Mouse (Mus musculus) lung, postnatal 4 days (tissue): ENCODE data around the gene Wipi1.

Experiments
- DNase-seq, 2 experiments: peaks; one replicate each; pipeline ENCODE4 v3.0.0; 2021

Wipi1 gene

GRCm38 (mm10) chr11:109575832-109576231 lies 35.9 kb downstream of the Wipi1 start:
- no peak for DNase-seq

DNA sequence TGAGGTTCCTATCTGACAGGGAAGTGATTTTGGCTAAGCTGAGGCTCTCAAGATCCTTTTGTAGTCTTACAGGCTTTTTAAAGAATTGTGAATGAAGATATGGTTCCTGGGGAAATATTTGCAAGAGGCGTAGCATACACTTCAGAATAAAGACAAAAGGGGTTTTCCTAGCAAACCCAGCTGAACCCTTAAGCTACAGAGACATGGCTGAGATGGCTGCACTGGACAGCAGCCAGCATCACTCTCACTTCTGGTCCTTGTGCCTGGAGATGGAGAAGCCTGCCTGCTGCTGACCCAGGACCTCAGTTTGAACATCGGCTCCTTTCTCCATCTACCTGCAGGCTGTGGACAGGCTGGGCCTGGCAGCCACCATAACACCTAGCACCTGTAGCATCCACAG lies 37.2 kb downstream of the Wipi1 start:
- DNase-seq: no peak

GRCm38 (mm10) chr11:109572051-109572450 lies 39.7 kb downstream of the Wipi1 start:
- DNase-seq: no peak

GRCm38 (mm10) chr11:109569809-109570208 lies 42.0 kb downstream of the Wipi1 start:
- no peak for DNase-seq

DNA sequence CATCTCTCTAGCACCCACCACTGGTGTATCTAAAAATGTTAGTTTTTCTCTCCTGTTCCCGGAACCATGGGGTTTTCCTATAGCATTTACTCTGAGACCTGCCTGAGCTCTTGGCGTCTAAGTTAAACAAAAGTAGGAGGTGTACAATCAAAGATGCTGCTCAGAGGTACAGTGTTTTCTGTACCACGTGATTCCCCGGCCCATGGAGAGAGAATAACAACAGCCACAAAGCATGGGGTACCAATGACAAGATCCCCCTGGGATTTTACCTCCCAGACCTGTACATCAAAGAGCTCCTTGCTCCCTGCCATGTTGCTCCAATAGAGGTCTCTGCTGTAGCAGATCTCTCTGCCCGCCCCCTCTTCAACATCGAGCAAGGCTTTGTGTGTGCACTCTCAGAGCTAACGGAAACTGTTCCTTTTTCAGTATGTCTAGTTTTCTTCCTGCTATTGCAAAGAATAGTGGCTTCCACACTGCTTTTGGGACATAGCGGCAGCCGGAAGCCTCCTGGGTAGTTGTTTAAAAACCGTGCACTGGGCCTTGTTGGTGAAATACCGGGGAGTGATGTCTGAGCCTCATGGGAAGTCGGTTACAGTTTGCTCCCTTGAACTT lies 42.7 kb downstream of the Wipi1 start:
- DNase-seq: no peak

- no peak for DNase-seq
Observed at GRCm38 (mm10) chr11:109564466-109565214, 47.1 kb downstream of the Wipi1 start.

- no peak for DNase-seq
Observed at GRCm38 (mm10) chr11:109563708-109564107, 48.1 kb downstream of the Wipi1 start.

DNA sequence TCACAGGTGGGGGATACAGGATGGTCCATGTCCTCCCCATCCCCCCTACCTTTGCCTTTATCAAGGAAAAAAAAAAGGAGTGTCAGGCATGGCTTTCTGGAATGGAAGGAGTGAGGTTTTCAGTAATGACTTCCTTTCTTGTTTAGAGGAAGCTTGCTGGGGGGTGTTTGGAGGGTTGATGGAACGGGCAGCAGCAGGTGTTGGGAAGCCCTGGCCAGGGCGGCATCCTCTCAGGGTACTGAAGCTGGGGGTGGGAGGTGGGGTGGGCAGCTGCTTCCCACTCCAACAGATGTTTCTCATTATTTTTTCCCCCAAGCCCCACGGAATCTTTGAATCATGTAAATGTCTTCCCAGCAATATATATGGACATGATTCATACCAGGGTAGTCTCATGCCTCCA lies 50.3 kb downstream of the Wipi1 start:
- no peak for DNase-seq

GRCm38 (mm10) chr11:109560793-109561257 lies 50.9 kb downstream of the Wipi1 start:
- DNase-seq: peak; percentile 67 to 73

DNA sequence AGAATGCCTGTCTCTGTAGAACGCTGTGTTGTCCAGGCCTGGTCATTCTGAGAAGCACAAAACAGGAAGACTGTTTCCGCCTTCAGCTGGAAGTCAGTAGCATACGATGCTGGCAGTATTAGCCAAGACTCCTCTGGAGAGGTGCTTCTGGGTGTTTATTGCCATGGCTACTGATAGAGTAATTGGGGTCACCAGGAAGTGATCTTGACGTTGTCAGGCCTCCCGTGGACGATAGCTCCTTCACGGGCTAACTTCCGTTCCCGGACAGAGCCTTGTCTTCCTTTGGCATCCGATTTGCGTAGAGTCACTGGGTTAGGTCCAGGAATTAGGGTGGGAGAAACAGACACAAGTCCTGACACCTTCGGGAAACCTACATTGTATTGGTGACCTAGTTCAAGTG lies 52.5 kb downstream of the Wipi1 start:
- DNase-seq: peak; percentile 17 to 35

GRCm38 (mm10) chr11:109557419-109557818 lies 54.3 kb downstream of the Wipi1 start:
- DNase-seq: no peak

DNA sequence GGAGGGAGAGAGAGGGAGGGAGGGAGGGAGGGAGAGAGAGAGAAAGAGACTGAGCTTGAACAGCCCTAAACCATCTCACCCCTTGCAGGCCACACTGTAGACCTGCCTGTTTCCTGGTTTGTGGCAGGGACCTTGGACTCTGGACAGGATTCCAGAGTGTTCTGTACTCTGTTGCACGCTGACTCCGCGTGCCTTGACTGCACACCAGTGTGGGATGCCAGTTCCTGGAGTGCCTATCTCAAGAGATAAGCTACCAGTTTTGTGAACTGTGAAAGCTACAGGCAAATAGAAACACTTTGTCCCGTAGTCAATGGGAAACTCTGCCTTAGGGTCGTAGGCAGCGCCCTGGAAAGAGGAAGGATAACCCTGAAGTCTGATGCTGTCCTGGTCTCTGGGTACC lies 55.6 kb downstream of the Wipi1 start:
- no peak for DNase-seq

GRCm38 (mm10) chr11:109554443-109554842 lies 57.3 kb downstream of the Wipi1 start:
- peak in 1 of 2 experiments; percentile 40 for DNase-seq

DNA sequence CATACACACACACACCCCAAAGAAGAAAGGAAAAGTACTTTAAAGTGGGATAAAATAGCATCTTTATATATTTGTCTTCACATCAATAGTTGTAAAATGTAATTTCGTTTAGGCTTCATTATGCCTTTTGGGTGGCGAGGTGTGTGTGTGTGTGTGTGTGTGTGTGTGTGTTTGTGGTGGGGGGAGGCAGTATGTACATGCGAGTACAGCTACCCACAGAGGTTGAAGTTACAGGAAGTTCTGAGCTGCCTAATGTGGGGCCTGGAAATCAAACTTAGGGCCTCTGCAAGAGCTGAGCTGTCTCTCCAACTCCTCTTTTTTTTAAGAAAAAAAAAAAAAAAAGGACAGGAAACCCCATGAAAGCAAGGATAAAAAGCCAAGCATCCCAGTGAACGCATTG lies 57.8 kb downstream of the Wipi1 start:
- DNase-seq: no peak

DNA sequence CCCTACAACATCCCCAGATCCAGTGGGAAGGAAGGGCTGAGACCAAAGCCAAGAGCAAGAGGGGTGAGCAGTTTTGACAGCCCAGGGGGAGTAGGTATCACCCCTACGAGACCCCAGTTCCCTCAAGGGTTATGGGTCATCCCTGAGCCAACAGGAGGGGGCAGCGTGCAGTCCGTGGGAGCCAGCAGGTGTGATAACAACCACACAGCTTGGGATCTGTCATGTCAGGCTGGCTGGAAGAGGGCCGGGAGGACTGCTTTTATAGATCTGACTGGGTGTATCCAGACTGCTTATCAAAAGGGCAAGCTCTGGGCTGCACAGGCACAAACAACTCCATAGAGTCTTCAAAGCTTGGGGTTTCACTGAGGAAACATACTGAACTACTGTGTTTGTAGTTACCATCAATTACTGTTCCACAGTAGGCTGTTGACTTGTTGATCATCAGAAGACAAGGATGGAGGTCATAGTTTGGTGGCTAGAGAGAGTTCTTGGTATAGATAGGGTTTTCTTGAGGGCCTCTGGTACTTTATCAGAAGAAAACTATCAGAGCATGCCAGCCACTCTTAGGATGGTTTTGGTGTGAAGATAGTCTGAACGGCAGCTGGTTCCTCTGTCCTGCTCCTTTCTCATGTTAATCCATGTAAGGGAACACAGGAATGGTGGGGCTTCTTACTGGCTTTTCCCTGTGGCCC lies 62.0 kb downstream of the Wipi1 start:
- no peak for DNase-seq

DNA sequence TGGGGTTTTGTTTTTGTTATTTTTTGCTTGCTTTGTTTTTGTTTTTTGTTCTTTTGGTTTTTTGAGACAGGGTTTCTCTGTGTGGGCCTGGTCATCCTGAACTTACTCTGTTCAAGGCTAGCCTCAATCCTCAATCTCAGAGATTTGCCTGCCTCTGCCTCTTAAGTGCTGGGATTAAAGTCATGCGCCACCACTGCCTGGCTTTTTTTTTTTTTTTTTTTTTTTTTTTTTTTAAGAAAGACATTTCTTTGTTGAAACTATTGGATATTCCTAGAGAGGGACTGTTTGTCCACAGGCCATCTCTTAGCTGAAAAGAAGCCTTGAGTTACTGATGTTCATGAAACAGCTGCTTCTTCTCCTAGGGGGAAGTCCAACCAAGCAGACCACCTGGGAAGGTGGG lies 64.1 kb downstream of the Wipi1 start:
- DNase-seq: no peak

GRCm38 (mm10) chr11:109546305-109547001 lies 65.3 kb downstream of the Wipi1 start:
- DNase-seq: peak; percentile 35

- no peak for DNase-seq
Observed at GRCm38 (mm10) chr11:109545700-109546143, 66.0 kb downstream of the Wipi1 start.

- DNase-seq: no peak
Observed at GRCm38 (mm10) chr11:109545265-109545664, 66.5 kb downstream of the Wipi1 start.

DNA sequence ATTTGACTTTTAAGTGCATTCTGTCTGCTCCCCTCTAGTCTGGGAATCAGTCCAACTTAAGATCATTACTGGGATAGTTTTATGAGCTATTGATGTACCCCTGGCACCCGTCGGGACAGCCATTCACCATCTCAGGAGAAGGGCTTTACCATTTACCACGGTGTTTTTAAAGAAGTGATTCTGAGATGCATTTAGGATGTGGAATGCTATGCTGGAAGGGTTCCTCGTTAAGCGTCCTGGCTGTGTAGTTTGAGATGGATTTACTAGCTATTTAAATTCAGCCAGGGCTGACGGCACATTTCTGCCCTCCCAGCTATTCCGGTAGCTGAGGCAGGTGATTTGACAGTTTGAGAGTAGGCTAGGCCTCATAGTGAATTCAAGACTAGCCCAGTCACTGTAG lies 67.3 kb downstream of the Wipi1 start:
- DNase-seq: no peak

GRCm38 (mm10) chr11:109543466-109543865 lies 68.3 kb downstream of the Wipi1 start:
- no peak for DNase-seq

DNA sequence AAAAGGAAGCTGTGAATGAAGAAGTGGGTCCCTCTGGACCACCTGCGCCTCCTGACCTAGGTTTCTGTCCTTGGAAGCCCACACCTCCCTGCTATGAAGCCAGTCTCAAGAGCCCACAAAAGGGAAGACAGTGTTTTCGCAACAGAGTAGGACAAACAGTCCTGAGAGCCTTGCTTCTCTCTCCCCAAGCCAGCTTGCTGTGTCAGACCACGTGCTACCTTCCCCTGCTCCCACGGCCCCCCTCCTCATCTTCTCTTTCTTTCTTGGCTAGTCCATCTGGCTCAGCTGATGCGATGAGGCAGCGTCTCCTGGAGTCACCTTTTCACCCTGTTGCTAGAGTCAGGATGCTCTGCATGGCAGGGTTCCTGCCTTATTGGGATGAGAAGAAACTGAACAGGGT lies 72.5 kb downstream of the Wipi1 start:
- no peak for DNase-seq

DNA sequence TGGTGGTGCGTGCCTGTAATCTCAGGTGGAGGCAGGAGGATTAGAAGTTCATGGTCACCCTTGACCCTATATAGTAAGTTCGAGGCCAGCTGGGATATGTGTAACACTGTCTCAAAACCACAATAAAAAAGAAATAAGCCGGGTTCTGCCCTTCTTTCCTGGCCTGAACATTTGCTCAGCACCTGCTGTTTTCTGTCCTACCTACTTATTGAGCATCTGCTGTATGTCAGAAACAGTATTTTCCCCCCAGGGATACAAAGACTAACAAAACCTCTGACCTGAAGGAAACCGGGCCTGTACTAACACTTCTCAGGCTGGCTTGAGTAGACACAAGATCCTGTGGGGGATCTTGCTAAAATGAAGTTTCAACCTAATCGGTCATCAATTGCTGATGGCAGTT lies 74.8 kb downstream of the Wipi1 start:
- no peak for DNase-seq
